Mouse (Mus musculus) thymus, adult 2 months (tissue): Measurements from ENCODE around the gene Tmem199. TPM values are rescaled to one million over a fixed set of nuclear protein-coding genes. Genes with fewer than 3 reads are reported as not detected.

ENCODE experiments used
- DNase-seq: peaks from one replicate; pipeline ENCODE4 v3.0.0; 2021
- H3K27ac ChIP-seq: fragments of 200-500 bp; 2 replicates; pipeline ENCODE4 v1.5.1; 2012; ENCODE audit warnings: low read length, control low read depth; ENCODE audit not compliant: control insufficient read depth, insufficient read depth
- H3K27me3 ChIP-seq: fragments of 200-500 bp; 2 replicates; pipeline ENCODE4 v1.6.1; 2012; ENCODE audit warnings: mild to moderate bottlenecking, low read length, moderate library complexity, mixed read lengths; ENCODE audit not compliant: control insufficient read depth, insufficient read depth
- H3K36me3 ChIP-seq: fragments of 200-500 bp; 2 replicates; pipeline ENCODE4 v1.6.1; 2012; ENCODE audit warnings: mild to moderate bottlenecking, low read length, moderate library complexity; ENCODE audit not compliant: control insufficient read depth, insufficient read depth
- H3K4me1 ChIP-seq: fragments of 200-500 bp; replicated peaks from 2 replicates; pipeline ENCODE4 v1.6.1; 2012; ENCODE audit warnings: low read length; ENCODE audit not compliant: control insufficient read depth, insufficient read depth
- H3K4me3 ChIP-seq: fragments of 200-500 bp; 2 replicates; pipeline ENCODE4 v1.5.1; 2012; ENCODE audit warnings: mild to moderate bottlenecking, low read length, control low read depth, moderate library complexity; ENCODE audit not compliant: control insufficient read depth, insufficient read depth
- CTCF ChIP-seq: fragments of 200-500 bp; IDR thresholded peaks from 2 replicates; pipeline ENCODE4 v1.5.1; 2012; ENCODE audit warnings: mild to moderate bottlenecking, control low read depth, low read length, moderate library complexity, borderline replicate concordance; ENCODE audit not compliant: control insufficient read depth, poor library complexity, insufficient read depth; ENCODE audit errors: extremely low read depth
- POLR2A ChIP-seq: fragments of 200-500 bp; IDR thresholded peaks from 2 replicates; pipeline ENCODE4 v1.6.1; 2012; ENCODE audit warnings: mild to moderate bottlenecking, low read length, control low read depth, moderate library complexity; ENCODE audit not compliant: control insufficient read depth, poor library complexity, insufficient read depth; ENCODE audit errors: extremely low read depth
- WGBS: fragments of 180-500 bp; shearing (Covaris S2); methylation state at CpG from one replicate; pipeline ENCODE4 v1.1.7; 2018; 5-methylcytosine and 5-hydroxymethylcytosine counted together
- polyA plus RNA-seq: library from polyadenylated mRNA; depleted of rRNA; stranded (reverse); fragments of >200 nt; gene quantifications from 2 replicates; pipeline ENCODE4 v1.2.3, GENCODE M21; 2012

Gene Tmem199
- polyA plus RNA-seq, 1 experiment: 17.3 TPM

DNA sequence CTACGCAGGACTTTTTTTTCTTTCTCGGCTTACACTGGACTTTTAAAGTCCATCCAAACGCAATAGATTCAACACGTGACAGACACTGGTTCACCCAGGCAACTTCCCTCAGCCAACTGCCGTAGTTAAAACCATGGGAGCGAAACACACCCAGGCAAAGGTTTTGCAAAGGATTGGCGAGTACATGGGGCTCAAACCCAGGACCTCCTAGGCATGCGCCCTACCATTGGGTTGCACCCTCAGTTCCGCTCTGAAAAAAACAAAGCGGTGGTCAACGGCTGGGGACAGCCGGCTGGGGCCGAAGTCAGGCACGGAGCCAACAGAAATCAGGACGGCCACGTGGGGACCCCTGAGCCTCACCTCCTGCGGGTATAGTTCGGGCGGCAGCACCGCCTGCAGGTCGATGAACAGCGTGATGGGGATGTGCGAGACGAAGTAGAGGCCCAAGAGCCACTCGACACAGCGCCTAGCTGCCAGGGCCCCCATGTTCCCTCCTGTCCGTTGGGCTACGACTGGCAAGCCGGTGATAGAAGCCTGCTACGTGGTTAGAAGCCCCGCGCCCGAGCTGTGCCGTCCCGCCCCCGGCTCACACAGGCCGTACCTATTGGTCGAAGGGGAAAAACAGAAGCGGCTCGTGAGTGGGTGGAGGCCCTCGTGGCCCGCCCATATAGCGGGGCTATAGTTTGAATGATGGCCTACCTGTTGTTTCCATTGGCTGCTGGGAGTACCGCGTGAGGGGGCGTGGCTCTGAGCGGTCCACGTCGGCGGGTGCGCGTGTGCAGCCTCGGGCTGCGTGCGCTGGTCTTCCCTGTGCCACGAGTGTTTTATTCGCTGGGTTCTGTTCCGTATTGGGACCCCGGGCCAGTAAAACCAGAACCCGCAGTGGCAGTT lies 38.4 kb upstream of the Tmem199 start, which contains the start of gene Tmem97:
Tmem97 (minus strand) TSS at position 610 of the 891 bp plus-strand sequence.
- Histone ChIP-seq H3K27ac (no peak within 1 kb of the TSS), H3K4me1 (peaks cover 14% of the 10 kb centered on the region), H3K27me3 (no peaks in the 10 kb centered on the region), H3K36me3 (no peaks in the 10 kb centered on the region), H3K4me3 (peak within 1 kb of the TSS; percentile 83)
- DNase-seq: peak; percentile 94
- TF ChIP-seq POLR2A (peak; percentile 52; the same call in 1 of the 2 replicates), CTCF (peak; percentile 45; the same call in 1 of the 2 replicates)
- under 1% methylated on average over 60 of the region's 60 CpGs for WGBS

DNA sequence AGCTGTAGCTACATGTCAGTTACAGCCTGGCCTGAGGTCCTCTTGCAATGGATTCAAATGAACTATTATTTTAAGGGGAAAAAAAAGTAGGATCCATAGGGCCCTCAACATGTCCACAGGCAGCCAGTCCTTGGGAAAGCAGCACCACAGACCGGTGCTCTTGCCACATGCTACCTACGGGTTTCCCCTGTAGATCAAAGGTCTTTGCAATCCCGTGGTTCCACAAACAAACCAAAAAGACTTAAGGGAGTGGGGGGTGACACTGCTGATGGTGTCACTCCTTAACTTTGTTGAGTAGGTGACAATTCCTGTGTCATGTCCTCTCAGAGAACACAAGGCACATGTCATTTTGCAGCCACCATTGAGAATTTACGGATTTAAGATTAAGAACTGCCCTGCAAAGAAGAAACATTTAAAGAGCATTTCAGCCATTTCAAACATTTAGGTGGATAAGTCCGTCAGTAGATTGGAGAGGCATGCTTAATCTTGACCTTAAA lies 37.6 kb upstream of the Tmem199 start:
- DNase-seq: no peak
- no peaks in the 10 kb centered on the region for H3K27me3 ChIP-seq

DNA sequence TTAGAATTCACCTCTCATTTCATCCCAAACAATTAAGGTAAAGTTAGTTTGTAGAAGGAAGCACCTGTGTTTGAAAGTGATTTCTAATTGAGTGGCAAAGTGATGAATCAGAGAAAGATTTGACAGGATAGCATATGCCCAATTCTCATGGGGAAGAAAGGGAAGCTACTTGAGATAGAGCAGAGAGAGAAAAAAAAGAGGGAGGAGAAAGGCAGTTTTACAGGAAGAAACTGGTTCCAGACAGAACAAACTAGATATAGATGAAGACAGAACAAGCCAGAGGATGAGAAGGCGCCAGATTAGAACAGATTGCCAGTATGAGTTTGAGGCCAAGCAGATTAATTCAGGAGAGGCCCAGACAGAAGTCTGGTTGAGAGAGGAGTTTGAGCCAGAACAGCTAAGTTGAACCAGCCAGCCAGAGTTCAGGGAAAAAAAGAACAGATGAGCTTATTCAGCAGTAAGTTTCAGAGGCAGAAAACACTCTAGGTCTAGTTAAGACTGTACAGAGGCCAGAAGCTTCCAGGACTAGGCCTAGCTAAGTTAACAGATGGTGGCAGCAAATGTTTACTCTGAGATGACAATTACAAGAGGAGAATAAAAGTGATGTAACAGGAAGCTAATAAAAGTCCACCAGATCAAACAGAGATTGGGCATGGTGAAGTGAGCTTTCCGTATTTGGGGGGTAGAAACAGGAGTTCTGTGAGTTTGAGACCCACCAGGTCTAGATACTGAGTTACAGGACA lies 35.9 kb upstream of the Tmem199 start:
- TF ChIP-seq POLR2A: no peak
- no peak for TF ChIP-seq CTCF
- Histone ChIP-seq H3K4me3 (no peak overlapping the region), H3K4me1 (peaks cover 14% of the 10 kb centered on the region), H3K27me3 (no peaks in the 10 kb centered on the region), H3K36me3 (no peaks in the 10 kb centered on the region), H3K27ac (no peak overlapping the region)
- DNase-seq: no peak
- WGBS: 85% methylated on average over 2 of the region's 2 CpGs

More for the DNA sequence above, 37.6 kb upstream of the Tmem199 start:
- H3K4me3 ChIP-seq: no peak overlapping the region; the same call in 1 of the 2 replicates
- WGBS: 6% methylated on average over 5 of the region's 5 CpGs
- no peak overlapping the region for H3K27ac ChIP-seq
- peaks cover 14% of the 10 kb centered on the region for H3K4me1 ChIP-seq
- H3K36me3 ChIP-seq: no peaks in the 10 kb centered on the region
- TF ChIP-seq POLR2A (no peak), CTCF (no peak)

DNA sequence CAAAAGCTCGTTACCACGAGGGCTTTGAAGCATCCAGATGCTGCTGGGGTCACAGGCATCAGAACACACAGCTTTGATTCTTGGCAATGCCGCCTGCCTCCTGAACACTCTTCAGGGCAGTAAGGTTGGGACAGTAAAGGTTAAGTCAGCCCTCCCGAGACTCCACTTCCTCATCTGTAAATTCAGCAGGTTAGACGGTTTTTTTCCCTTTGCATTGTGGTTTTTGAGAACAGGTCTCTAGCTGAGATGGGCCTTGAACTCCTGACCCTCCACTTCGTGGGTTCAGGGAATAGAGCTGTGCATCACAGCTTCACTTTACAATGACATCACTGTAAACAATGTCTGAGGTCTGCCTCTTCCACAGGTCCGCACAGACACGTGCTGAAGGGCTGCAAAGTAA lies 33.2 kb upstream of the Tmem199 start:
- peaks cover 6% of the 10 kb centered on the region for H3K4me1 ChIP-seq
- H3K4me3 ChIP-seq: no peak overlapping the region
- TF ChIP-seq CTCF: no peak
- no peak for TF ChIP-seq POLR2A
- peaks cover 9% of the 10 kb centered on the region; the same call in 1 of the 2 replicates for H3K36me3 ChIP-seq
- no peak for DNase-seq
- no peak overlapping the region for H3K27ac ChIP-seq
- H3K27me3 ChIP-seq: no peaks in the 10 kb centered on the region
- WGBS: 46% methylated on average over 8 of the region's 8 CpGs

DNA sequence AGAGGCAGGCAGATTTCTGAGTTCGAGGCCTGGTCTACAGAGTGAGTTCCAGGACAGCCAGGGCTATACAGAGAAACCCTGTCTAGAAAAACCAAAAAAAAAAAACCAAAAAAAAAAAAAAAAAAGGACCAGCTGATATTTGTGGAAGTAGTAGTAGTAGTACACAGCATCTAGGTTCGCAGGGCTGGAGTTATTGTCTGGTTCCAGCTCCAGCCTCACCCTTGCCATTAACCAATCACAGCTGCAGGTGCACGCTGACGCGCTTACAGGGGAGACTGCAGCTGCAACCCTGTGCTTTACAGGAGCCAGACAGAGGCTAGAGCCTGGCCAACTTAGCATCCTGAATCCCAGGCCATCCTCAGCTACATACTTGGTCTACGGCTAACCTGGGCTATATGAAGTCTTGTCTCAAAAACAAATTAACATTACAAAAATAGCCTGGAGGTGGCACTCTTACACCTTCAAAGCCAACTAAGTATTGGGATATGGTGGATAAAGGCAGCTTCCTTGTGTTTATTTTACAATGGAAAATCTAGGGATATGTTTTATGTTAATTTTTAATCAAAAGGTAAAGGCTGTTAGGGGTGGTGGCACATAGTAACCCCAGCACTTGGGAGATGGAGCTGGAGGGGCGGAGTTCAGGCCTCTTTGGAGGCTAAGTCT lies 32.6 kb upstream of the Tmem199 start:
- no peak for DNase-seq
- H3K4me3 ChIP-seq: no peak overlapping the region
- H3K27ac ChIP-seq: no peak overlapping the region
- TF ChIP-seq POLR2A (no peak), CTCF (no peak)
- peaks cover 2% of the 10 kb centered on the region for H3K4me1 ChIP-seq
- H3K27me3 ChIP-seq: no peaks in the 10 kb centered on the region
- WGBS: 90% methylated on average over 7 of the region's 7 CpGs
- peaks cover 9% of the 10 kb centered on the region; the same call in 1 of the 2 replicates for H3K36me3 ChIP-seq

DNA sequence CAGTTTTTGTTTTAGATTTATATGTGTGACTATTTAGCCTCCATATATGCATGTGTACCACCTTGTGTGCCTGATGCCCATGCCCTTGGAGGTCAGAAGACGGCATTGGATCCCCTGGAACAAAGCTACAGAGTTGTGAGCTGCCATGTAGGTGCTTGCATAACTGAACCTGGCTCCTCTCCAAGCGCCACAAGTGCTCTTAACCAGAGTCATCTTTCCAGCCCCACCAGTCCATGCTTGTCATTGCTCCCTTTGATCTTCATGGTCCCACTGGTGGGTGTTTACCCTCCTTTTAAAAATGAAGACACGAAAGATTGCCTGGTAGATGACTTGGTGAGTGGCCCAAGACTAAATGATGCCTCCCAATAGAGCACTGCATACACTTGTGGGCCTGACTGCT lies 28.4 kb upstream of the Tmem199 start:
- TF ChIP-seq CTCF (no peak), POLR2A (no peak)
- 89% methylated on average over 3 of the region's 3 CpGs for WGBS
- Histone ChIP-seq H3K36me3 (peaks cover 9% of the 10 kb centered on the region; the same call in 1 of the 2 replicates), H3K27me3 (no peaks in the 10 kb centered on the region), H3K4me1 (peaks cover 7% of the 10 kb centered on the region), H3K27ac (no peak overlapping the region), H3K4me3 (no peak overlapping the region)
- no peak for DNase-seq
